Mouse (Mus musculus): ENCODE data around the gene Per2. TPM values are rescaled to one million over a fixed set of nuclear protein-coding genes. Genes with fewer than 3 reads are reported as not detected.

Gene Per2
- polyA plus RNA-seq, 1 experiment from 2014 or later: 7.2 TPM

- 57% methylated on average over 23 of the region's 23 CpGs for WGBS
- no peak overlapping the region for H3K4me3 ChIP-seq (ENCODE audit: low read depth, low read length)
Measured at GRCm38 (mm10) chr1:91405406-91406169, 53.5 kb downstream of the Per2 start.

GRCm38 (mm10) chr1:91404976-91405375 lies 54.1 kb downstream of the Per2 start:
- no peak for TF ChIP-seq CTCF (IDR thresholded peaks at IDR 0.05; ENCODE audit: low read depth)
- Histone ChIP-seq H3K9ac (ENCODE audit: low read depth, low read length) (no peak overlapping the region), H3K4me2 (replicated peaks; ENCODE audit: low read depth) (no peak overlapping the region), H3K36me3 (ENCODE audit: control insufficient read depth, insufficient read depth) (no peaks in the 10 kb centered on the region), H3K27ac (ENCODE audit: low read depth, low read length) (no peak overlapping the region), H3K27me3 (replicated peaks; ENCODE audit: control insufficient read depth, insufficient read depth, low read length) (no peaks in the 10 kb centered on the region), H3K9me3 (ENCODE audit: control insufficient read depth) (no peaks in the 10 kb centered on the region), H3K4me3 (ENCODE audit: low read depth, low read length) (no peak overlapping the region), H3K4me1 (replicated peaks; ENCODE audit: control insufficient read depth, insufficient read depth, low read length) (no peaks in the 10 kb centered on the region)
- WGBS: 5% methylated on average over 1 of the region's 1 CpGs
- ATAC-seq: no peak

More at GRCm38 (mm10) chr1:91405406-91406169, 53.5 kb downstream of the Per2 start:
- H3K4me2 ChIP-seq (replicated peaks; ENCODE audit: low read depth): no peak overlapping the region
- no peaks in the 10 kb centered on the region for H3K27me3 ChIP-seq (replicated peaks; ENCODE audit: control insufficient read depth, insufficient read depth, low read length)
- no peaks in the 10 kb centered on the region for H3K4me1 ChIP-seq (replicated peaks; ENCODE audit: control insufficient read depth, insufficient read depth, low read length)
- TF ChIP-seq CTCF (IDR thresholded peaks at IDR 0.05; ENCODE audit: low read depth): no peak
- no peaks in the 10 kb centered on the region for H3K9me3 ChIP-seq (ENCODE audit: control insufficient read depth)
- H3K36me3 ChIP-seq (ENCODE audit: control insufficient read depth, insufficient read depth): peaks cover 4% of the 10 kb centered on the region; the same call in 1 of the 2 replicates
- ATAC-seq: no peak; the same call in 1 of the 2 replicates
- H3K9ac ChIP-seq (ENCODE audit: low read depth, low read length): no peak overlapping the region
- no peak overlapping the region for H3K27ac ChIP-seq (ENCODE audit: low read depth, low read length)

GRCm38 (mm10) chr1:91398260-91399062 lies 60.7 kb downstream of the Per2 start, which contains the start of gene Ilkap:
TSS of gene Ilkap (minus strand) at chr1:91398815.
- H3K4me1 ChIP-seq (replicated peaks; ENCODE audit: control insufficient read depth, insufficient read depth, low read length): peaks cover 9% of the 10 kb centered on the region; the same call in 1 of the 2 replicates
- H3K4me3 ChIP-seq (ENCODE audit: low read depth, low read length): peak within 1 kb of the TSS; percentile 85
- H3K27me3 ChIP-seq (replicated peaks; ENCODE audit: control insufficient read depth, insufficient read depth, low read length): no peaks in the 10 kb centered on the region
- no peaks in the 10 kb centered on the region for H3K9me3 ChIP-seq (ENCODE audit: control insufficient read depth)
- ATAC-seq: peak; percentile 93
- H3K36me3 ChIP-seq (ENCODE audit: control insufficient read depth, insufficient read depth): peaks cover 6% of the 10 kb centered on the region; the same call in 1 of the 2 replicates
- under 1% methylated on average over 89 of the region's 91 CpGs for WGBS
- H3K4me2 ChIP-seq (replicated peaks; ENCODE audit: low read depth): peak within 1 kb of the TSS; percentile 84
- H3K9ac ChIP-seq (ENCODE audit: low read depth, low read length): peak within 1 kb of the TSS; percentile 88
- peak within 1 kb of the TSS; percentile 86 for H3K27ac ChIP-seq (ENCODE audit: low read depth, low read length)
- TF ChIP-seq CTCF (IDR thresholded peaks at IDR 0.05; ENCODE audit: low read depth): peak; percentile 1; the same call in 1 of the 2 replicates

- no peak for TF ChIP-seq CTCF (IDR thresholded peaks at IDR 0.05; ENCODE audit: low read depth)
- H3K36me3 ChIP-seq (ENCODE audit: control insufficient read depth, insufficient read depth): peaks cover 6% of the 10 kb centered on the region; the same call in 1 of the 2 replicates
- no peaks in the 10 kb centered on the region for H3K9me3 ChIP-seq (ENCODE audit: control insufficient read depth)
- no peaks in the 10 kb centered on the region for H3K27me3 ChIP-seq (replicated peaks; ENCODE audit: control insufficient read depth, insufficient read depth, low read length)
- H3K4me2 ChIP-seq (replicated peaks; ENCODE audit: low read depth): peak overlapping the region; percentile 84
- under 1% methylated on average over 12 of the region's 12 CpGs for WGBS
- no peak for ATAC-seq
- H3K9ac ChIP-seq (ENCODE audit: low read depth, low read length): peak overlapping the region; percentile 88
- peak overlapping the region; percentile 85 for H3K4me3 ChIP-seq (ENCODE audit: low read depth, low read length)
- peak overlapping the region; percentile 86 for H3K27ac ChIP-seq (ENCODE audit: low read depth, low read length)
- peaks cover 9% of the 10 kb centered on the region; the same call in 1 of the 2 replicates for H3K4me1 ChIP-seq (replicated peaks; ENCODE audit: control insufficient read depth, insufficient read depth, low read length)
Measured at GRCm38 (mm10) chr1:91397927-91398259, 61.2 kb downstream of the Per2 start.

- Histone ChIP-seq H3K9ac (ENCODE audit: low read depth, low read length) (no peak overlapping the region), H3K4me3 (ENCODE audit: low read depth, low read length) (no peak overlapping the region), H3K27ac (ENCODE audit: low read depth, low read length) (peak overlapping the region; percentile 35), H3K27me3 (replicated peaks; ENCODE audit: control insufficient read depth, insufficient read depth, low read length) (no peaks in the 10 kb centered on the region), H3K36me3 (ENCODE audit: control insufficient read depth, insufficient read depth) (peaks cover 39% of the 10 kb centered on the region), H3K4me1 (replicated peaks; ENCODE audit: control insufficient read depth, insufficient read depth, low read length) (no peaks in the 10 kb centered on the region), H3K4me2 (replicated peaks; ENCODE audit: low read depth) (no peak overlapping the region), H3K9me3 (ENCODE audit: control insufficient read depth) (no peaks in the 10 kb centered on the region)
- TF ChIP-seq CTCF (IDR thresholded peaks at IDR 0.05; ENCODE audit: low read depth): no peak
- 47% methylated on average over 5 of the region's 5 CpGs for WGBS
- ATAC-seq: peak; percentile 73; the same call in 1 of the 2 replicates
Measured at GRCm38 (mm10) chr1:91390369-91390768, 68.8 kb downstream of the Per2 start.

- Histone ChIP-seq H3K27ac (ENCODE audit: low read depth, low read length) (no peak overlapping the region), H3K4me3 (ENCODE audit: low read depth, low read length) (no peak overlapping the region), H3K4me1 (replicated peaks; ENCODE audit: control insufficient read depth, insufficient read depth, low read length) (no peaks in the 10 kb centered on the region), H3K36me3 (ENCODE audit: control insufficient read depth, insufficient read depth) (peaks cover 84% of the 10 kb centered on the region), H3K27me3 (replicated peaks; ENCODE audit: control insufficient read depth, insufficient read depth, low read length) (no peaks in the 10 kb centered on the region), H3K9ac (ENCODE audit: low read depth, low read length) (no peak overlapping the region), H3K9me3 (ENCODE audit: control insufficient read depth) (no peaks in the 10 kb centered on the region), H3K4me2 (replicated peaks; ENCODE audit: low read depth) (no peak overlapping the region)
- WGBS: 60% methylated on average over 4 of the region's 4 CpGs
- TF ChIP-seq CTCF (IDR thresholded peaks at IDR 0.05; ENCODE audit: low read depth): no peak
- ATAC-seq: peak; percentile 59; the same call in 1 of the 2 replicates
Measured at GRCm38 (mm10) chr1:91381091-91381471, 78.0 kb downstream of the Per2 start.
